Mouse (Mus musculus) heart, postnatal 36 days (tissue): ENCODE measurements around the gene Vmp1. TPM values are rescaled to one million over a fixed set of nuclear protein-coding genes. Genes with fewer than 3 reads are reported as not detected.

Experiments used
- DNase-seq, 2 experiments: peaks; one replicate each; pipeline ENCODE4 v3.0.0; 2021 to 2022
- intact Hi-C: fragments of 180-260 bp; cut with DNase I; formaldehyde crosslinking; loops from one replicate; pipeline ENCODE4 v1.15.1; 2025
- total RNA-seq, 2 experiments: library from RNA; stranded (reverse); gene quantifications; 2 replicates each; pipeline ENCODE4 v1.2.3; 2021

The Vmp1 gene
- total RNA-seq = 10 to 100 TPM; 49.4 to 69.0 TPM

DNA sequence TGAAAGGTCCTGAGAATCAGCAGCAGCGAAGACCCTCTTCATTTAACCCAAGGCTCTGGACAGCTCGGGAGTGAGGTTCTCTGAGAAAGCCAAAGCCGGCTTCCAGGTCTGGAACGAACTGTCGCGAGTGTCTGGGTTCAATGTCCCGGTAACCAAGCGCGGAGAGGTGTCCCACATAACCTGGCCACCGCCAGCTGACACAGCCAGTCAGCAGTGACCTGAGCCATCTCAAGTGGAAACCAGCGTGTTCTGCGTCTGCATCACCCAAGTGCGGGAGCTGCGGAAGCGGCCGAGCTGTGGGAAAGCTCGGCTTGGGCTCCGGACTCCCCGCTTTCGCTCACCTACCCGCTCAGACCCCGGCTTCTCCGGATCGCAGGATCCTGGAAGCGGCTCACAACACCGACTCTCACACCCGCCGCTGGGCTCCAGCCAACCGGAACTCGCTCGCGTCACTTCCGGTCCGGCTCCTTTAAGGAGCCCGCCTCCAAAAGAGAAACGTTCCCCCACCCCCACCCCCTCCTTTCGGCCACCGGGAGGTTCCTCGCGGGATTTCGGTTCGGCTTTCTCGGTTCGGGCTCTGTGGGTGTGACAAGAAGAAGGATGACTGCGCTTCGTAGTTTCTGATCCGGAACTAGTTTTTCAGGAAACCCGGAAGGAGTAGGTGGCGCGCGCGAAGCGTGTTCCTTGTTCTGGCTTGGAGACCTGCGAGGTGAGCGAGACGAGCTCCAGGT is at the start of gene Vmp1, which contains the start of gene Ptrh2:
TSS of gene Vmp1 (minus strand) at position 442 of the 731 bp plus-strand sequence.
TSS of gene Ptrh2 (plus strand) at position 591 of the 731 bp plus-strand sequence.
- intact Hi-C loops = loop anchor here (2.0 kb wide), 1 partner anchor 73 kb away; the partner anchor contains the start of gene Cltc
- DNase-seq = peak; percentile 95 to 96

DNA sequence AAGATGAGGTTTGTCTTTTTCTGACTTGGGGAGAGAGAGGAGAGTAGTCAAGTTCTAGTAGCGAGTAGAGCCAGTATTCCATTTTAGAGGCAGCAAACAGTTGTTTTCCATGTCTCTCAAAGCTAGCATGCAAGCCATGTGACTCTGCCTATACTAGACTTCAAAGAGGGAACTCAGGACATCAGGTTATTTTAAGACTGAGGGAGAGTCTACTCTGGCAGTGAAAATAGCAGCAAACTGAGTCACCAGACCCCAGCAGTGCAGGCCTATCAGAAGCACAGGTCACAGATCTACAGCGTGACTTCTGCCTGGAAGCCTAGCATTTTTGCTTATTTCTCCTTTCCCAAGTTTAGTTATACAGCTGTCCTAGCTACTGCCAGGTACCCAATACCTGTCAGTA is 47.8 kb upstream of the Vmp1 start:
- intact Hi-C loops = no loop called here

DNA sequence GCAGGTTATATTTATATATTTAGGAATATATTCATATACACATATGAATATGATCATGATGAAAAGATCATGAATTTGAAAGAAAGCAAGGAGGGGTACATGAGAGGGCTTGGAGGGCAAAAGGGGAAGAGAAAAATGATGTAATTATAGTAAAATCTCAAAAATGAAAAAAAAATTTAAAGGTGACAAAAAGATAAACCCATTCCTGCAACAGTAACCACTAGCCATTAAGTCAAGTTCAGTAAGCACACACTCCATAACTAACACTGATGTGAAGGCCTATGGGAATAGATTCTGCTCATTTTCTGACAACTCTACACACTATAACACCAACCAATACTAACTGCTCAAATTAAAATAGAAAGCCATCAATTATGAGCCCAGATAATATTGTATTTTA is 42.0 kb upstream of the Vmp1 start:
- intact Hi-C loops = no loop called here
- no peak for DNase-seq

More for the DNA sequence above, 47.8 kb upstream of the Vmp1 start:
- no peak for DNase-seq

DNA sequence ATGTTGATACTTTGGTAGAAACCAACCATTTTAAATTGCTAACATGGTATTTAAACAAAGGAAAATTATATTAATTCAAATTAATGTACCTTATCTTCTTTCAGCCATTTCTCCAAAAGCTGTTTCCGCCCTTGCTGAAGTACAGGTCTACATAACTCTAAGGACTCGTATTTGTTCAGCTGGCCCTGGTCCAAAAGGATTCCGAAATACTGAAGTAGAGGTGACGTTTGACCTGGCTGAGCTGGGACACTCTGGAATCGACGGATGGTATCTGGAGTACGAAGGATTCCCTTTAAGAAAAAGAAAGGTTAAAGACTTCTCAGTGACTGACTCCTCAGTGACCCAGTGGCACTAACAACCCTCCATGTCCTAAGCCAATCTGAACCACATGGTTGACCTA is 41.3 kb upstream of the Vmp1 start:
- no peak for DNase-seq
- intact Hi-C loops = no loop called here

DNA sequence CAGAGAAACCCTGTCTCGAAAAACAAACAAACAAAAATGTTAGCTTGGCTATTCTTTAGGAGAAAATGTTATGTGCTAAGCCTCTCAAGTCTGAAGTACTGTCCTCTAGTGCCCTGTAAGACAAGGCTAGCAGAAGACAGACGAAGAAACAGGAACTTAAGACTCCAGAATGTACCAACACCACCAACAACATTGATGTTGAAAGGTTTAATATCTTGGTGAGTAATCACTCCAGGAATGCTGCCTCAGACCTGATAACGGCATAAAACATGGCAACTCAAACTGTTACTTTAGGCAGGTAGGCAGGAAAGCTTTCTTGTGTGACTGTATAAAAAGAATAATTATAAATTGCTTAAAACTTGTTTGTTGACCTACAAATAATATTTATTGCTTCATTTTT is 40.4 kb upstream of the Vmp1 start:
- intact Hi-C loops = no loop called here
- DNase-seq = no peak

DNA sequence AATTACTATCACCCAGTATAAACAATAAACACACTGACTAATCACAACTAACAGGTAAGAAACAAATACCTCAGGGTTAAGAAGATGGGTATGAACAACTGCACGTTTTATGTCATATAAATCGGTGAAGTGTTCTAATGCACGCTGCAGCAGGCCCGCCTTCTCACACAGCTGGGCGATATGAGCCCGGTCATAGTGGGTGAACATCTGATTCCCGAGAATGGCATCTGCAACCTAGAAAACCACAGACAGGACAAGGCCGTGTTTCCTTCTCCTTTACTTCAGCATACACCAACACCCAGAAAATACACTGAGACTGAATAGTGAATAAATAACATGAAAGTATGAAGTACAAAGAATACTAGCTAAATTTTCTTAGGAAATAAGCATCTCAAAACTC is 35.8 kb upstream of the Vmp1 start:
- DNase-seq = no peak
- intact Hi-C loops = no loop called here

DNA sequence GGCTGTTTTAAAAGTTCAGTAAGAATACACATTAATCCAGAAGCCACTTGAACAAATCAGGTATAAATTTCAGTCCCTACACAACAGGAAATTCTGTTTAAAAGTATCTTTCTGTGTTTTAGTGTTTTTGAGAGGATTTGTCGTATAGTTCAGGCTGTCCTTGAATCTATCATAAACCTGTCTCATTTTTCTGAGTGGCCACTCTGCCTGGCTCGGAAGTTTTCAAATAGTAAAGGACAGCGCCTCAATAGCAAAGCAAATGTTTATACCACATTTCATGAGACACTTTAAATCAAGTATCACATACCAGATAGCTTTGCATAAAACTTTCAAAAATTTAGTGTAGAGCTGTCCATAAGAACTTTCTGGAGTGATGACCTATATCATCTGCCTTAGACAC is 34.7 kb upstream of the Vmp1 start:
- intact Hi-C loops = no loop called here
- no peak for DNase-seq

DNA sequence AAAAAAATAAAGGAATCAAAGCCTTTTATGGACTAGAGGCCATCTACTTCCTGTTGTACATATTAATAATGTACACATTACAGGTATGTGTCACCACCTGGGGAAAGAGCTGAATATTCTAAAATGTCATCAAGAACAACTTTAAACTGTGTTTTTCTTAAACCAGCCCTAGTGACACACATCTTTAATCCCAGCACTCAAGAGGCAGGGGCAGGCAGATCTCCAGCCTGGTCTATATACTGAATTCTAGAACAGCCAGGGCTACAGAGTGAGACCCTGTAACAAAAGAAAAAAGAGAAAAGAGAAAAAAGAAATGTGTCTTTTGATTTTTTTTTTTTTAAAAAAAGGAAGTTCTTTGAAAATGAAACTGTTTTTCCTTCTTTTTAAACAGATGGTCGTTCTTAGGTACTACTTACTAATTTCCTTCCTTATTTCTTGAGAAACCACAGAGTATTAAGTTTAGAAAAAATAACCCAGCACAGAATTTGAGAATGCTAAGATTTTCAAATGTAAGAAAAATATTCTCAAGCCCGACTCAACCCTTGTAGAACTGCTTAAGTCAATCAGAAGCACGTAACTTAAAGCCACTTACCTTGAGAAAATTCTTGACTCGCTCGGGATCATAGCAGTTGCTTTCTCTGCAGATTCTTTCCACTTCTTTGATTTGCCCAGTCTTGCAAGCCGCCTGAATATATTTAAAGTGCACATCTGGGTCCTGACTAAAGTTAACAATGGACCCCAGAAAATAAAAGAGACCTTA is 33.9 kb upstream of the Vmp1 start:
- intact Hi-C loops = loop anchor here (2.0 kb wide), 1 partner anchor 17 kb away; no protein-coding TSS in a partner anchor
- no peak for DNase-seq

DNA sequence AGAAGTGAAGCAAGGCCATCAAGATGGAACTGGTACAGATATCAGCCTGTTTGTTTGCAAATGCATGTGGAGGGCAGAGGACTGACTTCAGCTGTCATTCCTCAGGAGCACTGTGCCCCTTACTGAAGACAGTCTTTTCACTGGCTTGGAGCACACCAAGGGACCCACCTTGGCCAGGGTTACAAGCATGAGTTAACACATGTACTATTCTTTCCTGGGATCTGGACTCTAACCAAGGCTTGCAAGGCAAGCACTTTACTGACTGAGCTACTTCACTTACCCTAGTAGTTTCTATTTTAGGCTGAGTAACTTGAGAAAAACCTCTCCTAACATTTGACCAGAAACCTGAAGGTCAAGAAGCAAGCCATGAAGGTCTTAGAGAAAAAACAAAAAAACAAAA is 31.0 kb upstream of the Vmp1 start:
- intact Hi-C loops = no loop called here
- no peak for DNase-seq

DNA sequence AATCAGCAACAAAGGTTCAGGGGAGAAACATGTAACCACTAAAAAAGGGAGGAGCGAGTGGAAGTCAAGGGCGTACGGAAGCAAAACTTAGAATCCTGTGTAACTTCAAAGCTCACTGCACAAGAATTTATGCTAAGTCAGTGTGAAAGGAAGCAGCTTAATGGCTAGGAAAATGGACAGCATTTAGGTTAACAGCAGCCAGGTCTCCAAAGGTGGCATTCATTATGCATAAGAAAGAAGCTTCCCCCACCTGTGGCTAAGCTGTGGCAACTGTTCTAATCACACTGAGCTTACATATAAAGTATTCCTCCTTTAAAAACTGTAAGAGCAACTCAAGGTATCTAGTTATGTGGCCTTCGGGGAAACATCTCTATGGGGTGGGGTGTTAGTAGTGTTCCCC is 17.5 kb upstream of the Vmp1 start:
- intact Hi-C loops = loop anchor here (2.0 kb wide), 1 partner anchor 16 kb away; no protein-coding TSS in a partner anchor
- DNase-seq = no peak

DNA sequence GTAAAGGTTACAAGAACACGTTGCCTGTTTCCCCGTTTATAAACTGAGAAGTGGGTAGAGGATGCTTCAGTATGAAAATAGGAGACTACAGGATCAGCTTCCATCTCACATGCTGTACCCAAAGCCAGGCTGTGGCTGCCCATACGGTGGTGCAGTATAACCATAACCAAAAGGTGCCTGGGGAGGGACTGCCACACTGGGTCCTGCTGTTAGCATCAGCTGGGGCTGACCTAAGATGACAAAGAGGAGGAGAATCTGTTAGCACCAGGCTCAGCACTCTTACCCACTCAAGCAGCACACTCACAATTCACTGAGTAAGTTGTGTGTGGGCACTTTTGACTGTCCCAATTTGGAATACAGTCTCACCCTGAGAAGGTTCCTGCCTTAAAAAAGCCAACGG is 11.8 kb upstream of the Vmp1 start:
- intact Hi-C loops = no loop called here
- DNase-seq = no peak

DNA sequence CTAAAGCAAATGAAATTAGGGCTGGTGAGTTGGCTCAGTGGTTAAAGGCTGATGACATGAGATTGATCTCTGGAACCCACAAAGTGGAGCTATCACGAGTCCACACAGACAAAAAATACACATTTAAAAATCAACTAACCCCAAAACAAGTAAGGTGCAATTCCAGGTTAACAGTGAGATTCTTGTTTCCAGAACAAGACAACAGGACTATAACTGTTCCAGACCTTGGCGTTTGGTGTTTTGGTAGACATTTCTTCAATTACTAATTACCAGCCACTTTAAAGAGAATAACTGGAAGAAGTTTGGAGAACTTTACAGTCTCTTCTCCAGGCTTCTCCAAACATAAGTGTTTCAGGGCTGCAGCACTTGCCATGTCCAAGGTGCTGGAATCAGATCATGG is 8.9 kb upstream of the Vmp1 start:
- intact Hi-C loops = loop anchor here (2.0 kb wide), 1 partner anchor 14 kb away; no protein-coding TSS in a partner anchor
- DNase-seq = no peak

DNA sequence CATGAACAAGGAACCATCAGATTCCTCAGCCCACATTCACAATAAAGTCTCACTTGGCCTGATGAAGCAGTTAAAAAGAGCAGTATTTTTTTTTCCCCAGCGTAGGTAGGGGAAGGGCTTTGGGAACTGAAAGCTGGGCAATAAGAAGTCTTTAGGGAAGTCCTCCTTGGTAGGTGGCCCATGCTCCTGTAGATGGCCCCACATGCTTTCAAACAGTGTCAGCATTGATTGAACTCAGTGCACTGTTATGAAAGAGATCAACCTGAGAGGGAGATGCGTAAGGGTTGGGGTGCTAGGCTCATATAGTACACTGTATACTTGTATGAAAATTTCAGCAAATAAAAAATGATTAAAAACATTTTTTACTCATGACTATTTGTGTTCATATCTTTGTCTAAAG is 8.3 kb upstream of the Vmp1 start:
- no peak for DNase-seq
- intact Hi-C loops = loop anchor here (2.0 kb wide), 1 partner anchor 15 kb away; no protein-coding TSS in a partner anchor

DNA sequence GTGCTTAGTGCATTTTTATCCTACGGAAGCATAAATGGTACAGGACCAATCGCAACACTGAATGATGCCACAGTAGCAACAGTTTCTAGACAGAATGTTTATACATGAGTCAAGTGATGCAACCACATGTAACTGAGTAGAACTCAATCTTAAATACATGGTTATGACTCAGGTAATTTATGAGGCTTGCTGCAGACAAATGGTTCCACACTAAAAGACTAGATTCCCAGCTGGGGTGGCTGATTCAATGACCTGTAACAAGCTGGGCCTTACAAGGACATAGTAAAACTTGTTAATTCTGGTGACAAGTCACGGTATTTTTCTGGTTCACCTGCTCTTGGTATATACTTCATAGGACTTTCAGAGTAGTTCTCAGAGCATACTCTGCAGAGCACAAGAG is 7.8 kb upstream of the Vmp1 start:
- DNase-seq = no peak
- intact Hi-C loops = no loop called here

DNA sequence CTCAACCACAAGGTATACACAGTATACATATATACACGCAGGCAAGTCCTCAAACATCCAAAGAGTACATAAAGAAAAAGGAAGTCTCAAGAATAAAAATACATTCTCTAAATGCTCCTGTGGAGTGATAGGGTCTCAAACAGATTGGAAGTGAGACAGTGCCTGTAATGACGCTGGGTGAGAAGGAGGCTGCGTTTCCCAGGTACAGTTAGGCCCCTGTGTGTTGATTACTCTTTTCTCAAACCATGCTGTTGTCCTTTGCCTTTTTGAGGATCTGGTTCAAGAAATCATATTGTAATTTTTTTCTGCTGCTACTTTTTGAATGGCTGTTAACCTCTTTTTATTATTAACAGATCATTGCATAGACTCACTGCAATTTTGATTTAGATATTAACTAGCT is 6.7 kb upstream of the Vmp1 start:
- intact Hi-C loops = no loop called here
- DNase-seq = no peak

DNA sequence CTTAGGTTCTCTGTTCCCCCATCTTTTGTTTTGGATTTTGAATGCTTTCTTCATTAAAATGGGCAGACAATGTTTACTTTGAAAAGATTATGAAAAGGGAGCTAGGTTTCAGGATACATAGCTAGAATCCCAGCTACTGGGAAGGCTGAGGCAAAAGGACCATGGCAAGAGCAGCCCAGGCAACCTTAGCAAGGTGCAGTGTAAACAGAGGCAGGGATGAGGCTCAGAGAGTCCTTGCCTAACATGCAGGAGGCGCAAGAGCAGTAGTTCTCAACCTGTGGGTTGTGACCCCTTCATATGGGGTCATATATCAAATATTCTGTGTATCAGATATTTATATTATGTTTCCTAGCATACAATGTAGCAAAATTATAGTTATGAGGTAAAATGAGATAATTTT is 1.7 kb upstream of the Vmp1 start:
- DNase-seq = no peak
- intact Hi-C loops = loop anchor here (2.0 kb wide), 1 partner anchor 71 kb away; the partner anchor contains the start of gene Cltc

DNA sequence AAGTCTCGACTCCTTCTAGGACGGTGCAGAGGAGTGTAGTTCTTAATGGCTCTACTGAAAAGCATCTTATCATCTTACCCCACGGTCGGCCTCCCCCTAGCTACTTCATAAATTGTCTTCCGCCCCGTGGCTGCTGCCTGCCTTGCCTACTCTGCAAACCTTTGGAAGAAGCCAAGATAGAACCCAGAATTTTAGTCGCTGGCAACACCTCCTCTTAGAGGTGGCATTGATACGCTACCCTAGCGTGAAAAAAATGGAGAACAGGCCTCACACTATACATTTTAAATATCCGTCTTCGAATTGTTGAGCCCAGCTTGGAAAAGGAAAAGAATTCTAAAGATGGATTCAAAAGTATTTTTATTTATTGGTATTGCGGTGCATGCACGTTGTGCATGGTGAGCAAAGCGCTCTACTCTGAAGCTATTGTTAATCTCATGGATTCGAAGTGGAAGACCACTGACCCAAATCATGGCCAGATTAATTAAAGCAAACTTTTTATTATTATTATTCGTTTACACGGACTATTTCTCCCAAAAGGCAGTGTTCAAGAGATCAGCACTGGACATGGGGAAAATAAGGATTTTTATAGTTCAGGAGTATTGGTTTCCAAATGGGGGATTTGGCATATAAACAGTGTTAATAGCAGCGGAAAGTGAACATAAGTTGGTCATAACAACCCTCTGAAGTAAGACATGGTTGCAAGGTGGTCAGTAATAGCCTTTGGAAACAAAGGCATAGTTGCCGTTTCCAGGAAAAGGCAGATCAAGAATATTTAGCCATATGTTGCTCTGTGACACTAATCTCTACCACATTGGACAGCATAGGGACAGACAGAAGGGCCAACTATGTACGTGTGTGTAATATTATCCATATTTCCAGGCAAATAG is 733 bp upstream of the Vmp1 start:
- no peak for DNase-seq
- intact Hi-C loops = loop anchor here (2.0 kb wide), 1 partner anchor 72 kb away; the partner anchor contains the start of gene Cltc

DNA sequence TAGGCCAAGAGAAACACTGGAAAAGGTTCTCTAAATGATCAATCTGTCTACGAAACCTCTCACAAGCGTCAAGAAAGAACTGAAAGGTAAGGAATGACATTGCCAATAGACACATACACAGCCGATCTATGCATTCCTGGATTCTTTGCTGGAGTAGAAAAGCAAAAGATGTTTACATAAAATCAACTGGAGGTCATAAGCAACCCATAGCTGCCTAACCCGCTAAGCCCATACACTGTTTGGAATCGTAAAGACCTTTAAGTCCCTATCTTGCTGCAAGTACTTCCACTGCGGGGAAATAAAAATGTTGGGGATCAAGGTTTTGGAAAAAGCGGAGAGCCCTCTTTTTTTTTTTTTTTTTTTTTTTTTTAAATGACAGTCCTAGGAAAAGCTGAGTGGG is 775 bp downstream of the Vmp1 start:
- no peak for DNase-seq
- intact Hi-C loops = no loop called here

DNA sequence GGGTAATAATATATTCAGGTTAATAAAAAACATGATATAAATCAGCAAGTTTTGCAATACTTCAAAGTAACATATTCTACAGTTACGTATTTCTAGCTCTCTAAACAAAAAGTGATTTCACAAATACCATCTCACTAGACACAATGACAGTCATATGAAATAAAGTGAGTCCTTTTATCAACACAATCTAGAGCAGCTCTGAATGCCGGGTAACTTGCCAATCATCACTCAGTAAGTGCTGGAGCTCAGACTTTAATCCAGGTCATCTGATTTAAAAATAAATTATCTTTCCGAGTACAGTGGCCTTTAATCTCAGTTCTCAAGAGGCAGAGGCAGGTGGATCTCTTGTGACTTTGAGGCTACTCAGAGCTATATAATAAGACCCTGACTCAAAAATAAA is 2.2 kb downstream of the Vmp1 start:
- intact Hi-C loops = no loop called here
- no peak for DNase-seq

DNA sequence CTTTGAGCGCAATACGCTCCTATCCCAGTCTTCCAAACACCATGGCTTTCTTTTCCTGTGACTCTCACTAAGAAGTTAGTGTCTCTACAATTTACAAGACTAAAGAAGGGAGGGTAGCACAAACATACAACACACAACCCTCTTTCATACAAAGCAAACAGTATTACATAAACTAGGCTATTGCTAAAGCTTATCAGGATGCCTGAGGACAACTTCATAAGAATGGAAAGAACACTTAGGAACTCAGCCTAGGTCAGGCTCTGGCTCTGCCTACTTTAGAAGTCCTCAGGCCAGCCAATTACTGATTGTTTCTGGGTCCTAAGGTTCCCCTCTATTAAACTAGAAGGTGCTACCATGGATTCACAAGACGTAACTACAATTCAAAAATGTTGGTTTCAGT is 2.9 kb downstream of the Vmp1 start:
- DNase-seq = no peak
- intact Hi-C loops = no loop called here

DNA sequence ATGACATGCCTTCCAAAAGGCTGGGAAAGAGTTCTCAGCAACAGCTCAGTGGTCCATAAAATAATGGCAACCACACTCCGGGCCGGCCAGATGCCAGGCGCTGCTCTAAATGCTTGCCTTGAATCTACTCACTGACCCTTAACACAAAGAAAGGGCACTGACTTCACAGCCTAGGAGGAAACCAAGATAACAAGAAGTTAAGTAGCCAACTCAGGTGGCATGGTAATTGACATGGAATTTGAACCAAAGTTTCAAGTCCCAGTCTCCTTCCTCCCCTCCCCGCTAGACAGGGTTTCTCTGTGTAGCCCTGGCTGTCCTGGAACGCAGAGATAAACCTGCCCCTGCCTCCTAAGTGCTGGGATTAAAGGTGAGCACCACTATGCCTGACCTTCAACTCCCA is 4.7 kb downstream of the Vmp1 start:
- DNase-seq = no peak
- intact Hi-C loops = no loop called here
